Mouse (Mus musculus) adrenal gland, postnatal 25 days (tissue): ENCODE measurements around the gene Atp6v0b. TPM values are rescaled to one million over a fixed set of nuclear protein-coding genes. Genes with fewer than 3 reads are reported as not detected.

ENCODE experiments used
- DNase-seq: peaks from one replicate; pipeline ENCODE4 v3.0.0; 2021; ENCODE audit warnings: mixed read lengths
- total RNA-seq: library from RNA; stranded (reverse); gene quantifications from 2 replicates; pipeline ENCODE4 v1.2.3, GENCODE M21; 2021

Atp6v0b gene
- total RNA-seq, 1 experiment from 2014 or later: 241 TPM

DNA sequence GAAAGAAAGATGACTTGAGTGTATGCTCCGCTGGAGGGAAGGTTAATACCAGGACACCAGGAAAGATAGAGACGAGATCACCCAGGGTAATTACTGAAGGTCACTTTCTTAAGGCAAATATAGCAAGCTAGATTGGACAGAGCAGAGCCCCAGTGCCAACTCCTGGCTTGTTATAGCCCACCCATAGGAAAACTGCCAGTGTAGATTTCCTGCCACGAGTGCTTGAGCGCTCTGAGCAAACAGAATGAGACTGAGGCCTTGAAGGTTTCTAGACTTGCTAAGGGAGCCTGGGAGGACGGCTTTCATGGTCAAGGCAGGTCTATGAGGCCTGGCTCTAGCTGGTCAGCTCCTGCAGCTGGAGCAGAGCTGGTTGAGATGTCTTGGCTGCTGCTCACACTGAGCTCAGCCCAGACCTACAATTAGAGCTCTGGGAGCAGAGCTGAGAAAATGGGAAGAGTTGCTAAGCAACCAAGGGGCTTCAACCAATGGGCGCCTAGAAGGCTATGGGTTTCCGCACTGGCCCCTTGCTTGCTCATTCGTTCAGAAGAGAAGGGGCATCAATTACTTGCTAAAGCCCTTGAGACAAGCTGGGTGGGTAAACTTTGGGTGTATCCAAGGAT is 21.8 kb upstream of the Atp6v0b start:
- DNase-seq: no peak

DNA sequence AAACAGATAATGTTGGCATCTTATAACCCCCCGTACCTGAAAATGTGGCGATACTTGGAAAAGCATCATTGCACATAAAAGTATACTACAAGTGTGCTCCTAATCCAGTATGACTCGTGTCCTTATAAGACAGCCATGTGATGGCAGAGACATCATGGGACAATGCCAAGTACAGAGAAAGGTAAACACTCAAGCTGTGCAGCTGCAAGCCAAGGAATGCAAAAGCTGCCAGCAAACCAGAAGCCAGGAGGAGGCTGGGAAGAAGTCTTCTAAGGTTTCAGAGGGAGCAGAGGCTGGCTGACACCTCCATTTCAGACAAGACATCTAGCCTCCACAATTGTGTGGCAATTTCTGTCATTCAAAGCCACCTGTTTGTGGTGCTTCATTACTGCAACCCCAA is 19.1 kb upstream of the Atp6v0b start:
- DNase-seq: no peak

DNA sequence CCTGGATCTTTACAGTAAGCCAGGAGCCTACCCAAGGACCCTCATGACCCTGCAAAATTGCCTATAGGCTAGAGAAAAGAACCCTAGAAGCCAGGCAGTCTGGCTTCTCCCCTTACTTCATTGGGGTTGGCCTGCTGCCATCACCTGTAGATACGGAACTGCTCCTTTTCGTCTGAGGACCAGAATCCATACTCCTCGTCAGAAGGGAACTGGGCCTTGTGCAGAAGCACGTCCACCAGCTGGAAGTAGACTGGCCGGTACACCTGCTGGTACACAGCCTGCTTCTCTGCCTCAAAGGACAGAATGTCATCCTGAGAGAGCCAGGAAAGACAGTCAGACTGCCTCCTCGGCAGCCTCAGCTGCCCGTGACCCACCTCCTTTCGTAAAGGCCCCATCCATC is 17.6 kb upstream of the Atp6v0b start:
- DNase-seq: no peak

DNA sequence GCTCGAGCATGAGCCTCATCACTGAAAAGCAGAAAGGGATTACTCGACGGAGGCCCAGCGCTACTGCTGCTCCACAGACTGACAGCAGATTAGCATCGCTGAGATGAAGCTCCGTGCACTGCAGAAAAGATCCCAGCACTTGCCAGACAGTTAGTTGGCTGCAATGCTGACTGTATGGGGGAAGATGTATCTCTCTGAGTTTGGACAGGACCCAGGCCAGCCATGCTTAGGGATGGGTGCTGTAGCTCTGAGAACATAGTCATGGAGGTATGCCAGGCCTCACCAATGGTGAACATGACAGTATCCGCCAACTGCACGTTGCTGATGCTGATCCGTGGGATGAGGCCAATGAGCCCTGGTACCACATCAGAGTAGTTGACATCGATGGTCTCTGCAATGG is 17.0 kb upstream of the Atp6v0b start:
- DNase-seq: no peak

DNA sequence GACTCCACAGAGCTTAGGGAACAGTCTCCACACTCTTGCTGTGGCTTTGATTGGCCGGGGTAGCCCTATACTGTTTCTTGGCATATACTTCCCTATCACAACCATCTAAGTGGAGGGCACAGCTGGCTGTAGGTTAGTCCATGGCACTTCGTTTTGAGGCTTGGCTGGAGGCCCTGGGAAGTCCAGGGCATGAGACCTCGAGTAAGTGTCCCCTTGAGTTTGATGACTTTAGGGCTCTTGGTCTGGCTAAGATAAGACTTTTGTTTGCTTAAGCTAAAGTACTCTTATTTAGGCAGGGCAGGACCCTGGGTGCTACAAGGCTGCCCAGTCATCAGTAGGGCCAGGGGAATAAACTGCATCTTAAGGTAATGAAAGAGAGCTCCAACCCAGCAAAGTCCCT is 11.0 kb upstream of the Atp6v0b start:
- no peak for DNase-seq

DNA sequence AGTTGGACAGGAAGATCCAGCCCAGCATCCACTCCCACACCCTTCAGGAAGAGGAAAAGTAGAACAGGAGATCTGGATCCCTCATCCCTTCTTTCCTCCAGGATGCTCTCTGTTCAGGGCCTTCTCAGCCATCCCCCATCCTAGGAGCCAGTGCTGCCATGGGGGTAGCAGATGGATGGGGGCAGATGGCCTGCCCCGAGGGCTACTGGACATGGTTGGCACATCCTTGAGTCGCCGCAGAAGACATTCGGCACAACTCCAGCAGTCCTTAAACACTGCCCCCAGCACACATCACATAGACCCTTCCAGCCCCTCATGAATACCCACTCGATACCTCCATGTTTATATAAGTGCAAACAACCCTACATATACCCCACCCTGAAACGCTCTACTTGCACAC is 8.9 kb upstream of the Atp6v0b start:
- no peak for DNase-seq

DNA sequence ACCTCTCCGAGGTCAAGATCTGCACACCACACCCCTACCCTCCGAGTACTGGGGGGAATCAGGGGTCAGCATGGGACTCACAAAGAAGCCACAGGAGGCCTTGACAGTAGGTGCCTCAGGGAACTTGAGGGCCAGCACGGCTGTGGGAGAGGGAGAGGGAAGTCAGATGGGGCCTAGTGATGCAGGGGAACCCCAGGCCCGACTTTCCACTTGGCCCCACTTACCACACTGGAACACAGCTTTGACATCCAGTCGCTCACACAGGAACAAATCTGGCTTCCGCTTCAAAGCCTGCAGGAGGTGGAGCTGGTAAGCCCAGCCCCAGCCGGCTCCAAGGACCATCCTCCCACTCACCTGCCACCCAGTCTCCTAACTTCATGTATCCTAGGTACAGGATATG is 8.2 kb upstream of the Atp6v0b start:
- no peak for DNase-seq

DNA sequence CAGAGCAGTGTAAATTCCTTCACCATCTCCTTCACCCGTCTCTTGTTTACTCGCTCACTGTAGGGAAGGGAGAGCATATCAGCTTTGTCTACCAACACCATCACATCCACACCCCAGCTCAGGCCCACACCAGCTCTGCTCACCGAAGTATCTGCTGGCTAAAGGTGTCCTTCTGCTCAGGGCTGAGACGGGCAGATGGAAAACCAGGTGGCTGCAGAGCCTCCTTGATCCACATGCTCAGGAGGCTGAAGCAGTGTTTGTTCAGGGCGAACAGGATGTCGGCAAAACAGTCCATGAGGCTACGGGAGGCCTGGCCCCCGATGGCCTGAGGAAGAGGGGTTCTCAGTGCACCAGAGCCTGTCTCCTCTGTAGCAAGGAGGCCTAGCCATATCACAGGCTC is 7.5 kb upstream of the Atp6v0b start:
- DNase-seq: no peak

DNA sequence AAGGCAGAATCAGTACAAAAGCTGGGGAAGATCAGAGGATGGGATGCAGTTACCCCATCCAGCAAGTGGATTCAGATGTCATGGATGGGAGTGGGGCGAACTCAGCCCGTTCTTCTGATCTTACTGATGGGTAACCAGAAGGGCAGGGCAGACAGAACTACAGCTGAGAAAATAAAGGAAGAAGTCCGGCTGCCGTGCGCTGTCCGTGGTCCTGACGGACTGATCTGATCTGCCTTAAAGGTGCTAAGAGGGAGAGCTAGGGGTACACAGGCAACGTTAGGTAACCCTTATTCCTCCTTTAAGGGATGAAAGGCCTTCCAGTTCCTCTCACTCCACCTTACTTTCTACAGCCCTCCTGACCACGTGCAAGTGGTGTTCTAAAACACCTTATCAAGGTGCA is 6.2 kb upstream of the Atp6v0b start:
- peak; percentile 75 for DNase-seq

DNA sequence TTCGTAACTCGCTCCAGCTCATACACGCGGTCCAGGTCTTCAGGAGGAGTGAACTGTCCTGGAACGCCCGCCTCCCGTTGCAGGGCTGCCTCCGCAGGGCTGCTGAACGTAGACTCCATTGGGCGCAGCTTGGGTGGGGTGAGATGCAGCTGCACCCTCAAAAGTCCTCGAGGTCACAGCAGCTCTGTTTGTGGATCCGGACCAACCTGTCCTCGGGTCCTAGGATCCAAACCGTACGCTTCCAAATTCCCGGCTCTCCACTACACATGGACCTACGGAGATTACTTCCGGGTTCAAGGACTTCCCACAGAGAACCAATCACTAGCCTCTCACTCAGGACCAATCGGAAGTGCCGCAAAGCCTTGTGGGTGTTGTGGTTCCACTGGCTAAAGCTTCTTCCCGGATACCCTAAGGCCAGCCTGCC is 4.6 kb upstream of the Atp6v0b start, which contains the start of gene Dph2:
Gene Dph2 (minus strand): TSS at position 295 of the 424 bp plus-strand sequence.
- peak; percentile 71 for DNase-seq

DNA sequence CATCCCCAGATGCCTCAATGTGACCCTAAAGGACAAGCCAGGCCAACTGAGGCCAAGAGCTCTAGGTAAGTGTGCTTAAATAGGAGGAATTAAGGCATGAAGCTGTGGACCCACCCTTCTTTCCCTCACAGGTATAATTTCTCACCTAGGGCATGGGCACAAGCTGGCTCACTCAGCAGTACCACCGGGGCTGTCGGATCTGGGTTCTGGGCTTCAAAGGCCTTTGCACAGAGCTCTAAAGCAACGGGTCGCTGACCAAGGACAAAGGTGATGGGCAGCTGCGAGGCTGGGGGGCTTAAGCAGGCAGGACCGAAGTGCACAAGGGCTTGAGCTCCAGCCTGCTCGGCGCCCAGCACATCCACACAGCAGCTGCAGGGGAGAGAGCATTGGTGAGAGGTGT is 3.6 kb upstream of the Atp6v0b start:
- no peak for DNase-seq

DNA sequence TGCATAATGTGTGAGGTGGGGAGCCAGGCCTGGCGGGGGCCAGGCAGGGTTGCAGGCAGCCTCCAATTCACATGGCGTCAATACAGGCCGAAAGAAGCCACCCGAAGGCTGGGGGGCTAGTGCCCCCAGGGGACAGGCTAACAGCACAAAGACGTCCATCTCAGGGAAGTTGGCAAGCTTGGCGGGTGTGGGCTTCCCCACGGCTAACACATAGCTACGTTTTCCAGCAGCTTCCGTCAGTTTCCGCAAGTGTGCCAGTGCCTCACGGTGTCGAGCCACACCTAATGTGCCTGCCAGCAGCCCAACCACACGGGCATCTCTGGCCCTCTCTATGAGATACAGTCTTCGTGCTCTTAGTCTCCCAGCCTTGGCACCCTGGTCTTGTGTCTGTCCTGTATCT is 2.9 kb upstream of the Atp6v0b start:
- no peak for DNase-seq

DNA sequence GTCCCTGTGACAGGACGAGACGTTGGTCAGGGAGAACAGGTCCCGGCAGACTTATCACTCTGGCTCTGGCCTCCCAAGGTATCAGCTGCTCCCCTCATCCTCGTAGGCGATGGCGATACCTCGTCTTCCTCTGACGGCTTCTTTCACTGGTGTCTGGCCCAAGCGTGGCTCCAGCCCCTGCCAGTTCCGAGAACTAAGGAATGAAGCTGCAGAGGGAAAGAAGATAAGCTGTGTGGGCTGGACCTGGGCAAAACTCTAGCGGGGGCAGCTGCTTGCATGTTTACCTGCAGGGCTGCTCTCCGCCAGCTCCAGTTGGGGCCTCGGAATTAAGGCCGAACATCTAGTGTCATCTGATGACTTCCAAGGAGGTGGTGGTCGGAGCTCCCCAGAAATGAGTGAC is 2.3 kb upstream of the Atp6v0b start:
- DNase-seq: no peak

DNA sequence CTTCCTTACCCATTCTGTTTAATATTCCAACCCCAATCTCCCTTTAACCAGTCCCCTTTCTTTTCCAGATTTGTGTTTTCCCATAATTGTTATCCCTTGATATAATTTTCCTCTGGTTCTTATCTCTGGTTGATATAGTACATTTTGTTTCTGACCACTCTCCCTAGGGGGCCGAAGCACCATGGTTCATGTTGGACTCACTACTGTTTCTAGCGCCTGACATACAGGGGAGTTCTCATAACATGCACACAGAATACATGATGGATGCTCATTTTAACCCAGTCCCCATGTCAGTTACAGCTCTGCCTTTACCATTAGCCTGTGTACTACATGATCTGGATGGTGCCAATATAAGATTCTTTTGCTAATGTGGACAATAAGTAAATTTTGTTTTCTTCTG is 787 bp upstream of the Atp6v0b start:
- DNase-seq: no peak

DNA sequence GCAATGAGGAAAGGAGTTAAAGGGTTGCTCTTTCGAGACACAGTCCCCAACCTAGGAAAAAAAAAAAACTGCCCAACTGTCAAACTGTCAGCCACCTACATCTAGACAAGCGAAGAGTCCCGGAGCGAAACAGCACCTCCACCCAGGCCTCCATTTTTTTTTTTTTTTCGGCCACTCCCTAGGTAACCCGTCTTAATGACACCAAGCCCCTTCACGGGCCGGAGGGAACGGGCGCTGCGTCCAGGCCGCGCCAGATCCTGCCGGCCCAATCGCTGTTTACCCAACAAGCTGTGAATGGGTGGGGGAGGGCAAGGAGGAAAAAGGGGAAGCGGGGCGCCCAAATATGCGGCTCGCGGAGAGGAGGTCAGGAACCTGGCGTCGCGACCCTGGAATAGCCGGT is 489 bp downstream of the Atp6v0b start:
- peak; percentile 32 for DNase-seq

DNA sequence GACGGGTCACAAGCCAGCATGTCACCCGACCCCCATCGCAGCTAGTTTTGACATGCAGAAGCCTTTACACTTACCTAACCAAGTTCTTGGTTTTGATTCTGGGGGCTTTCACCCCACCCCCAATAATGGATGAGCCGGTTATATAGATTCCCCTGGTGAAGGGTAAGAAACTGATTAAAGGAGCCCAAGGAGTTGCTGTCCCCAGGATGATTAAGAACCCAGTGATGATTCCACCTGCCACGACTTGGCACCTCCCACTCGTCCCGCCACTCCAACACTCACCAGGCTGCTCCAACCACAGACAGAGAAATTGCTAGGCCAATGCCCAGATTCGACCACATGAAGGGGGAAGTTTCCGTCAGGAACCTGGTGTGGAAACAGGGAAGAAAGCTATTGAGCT is 1.1 kb downstream of the Atp6v0b start:
- no peak for DNase-seq

DNA sequence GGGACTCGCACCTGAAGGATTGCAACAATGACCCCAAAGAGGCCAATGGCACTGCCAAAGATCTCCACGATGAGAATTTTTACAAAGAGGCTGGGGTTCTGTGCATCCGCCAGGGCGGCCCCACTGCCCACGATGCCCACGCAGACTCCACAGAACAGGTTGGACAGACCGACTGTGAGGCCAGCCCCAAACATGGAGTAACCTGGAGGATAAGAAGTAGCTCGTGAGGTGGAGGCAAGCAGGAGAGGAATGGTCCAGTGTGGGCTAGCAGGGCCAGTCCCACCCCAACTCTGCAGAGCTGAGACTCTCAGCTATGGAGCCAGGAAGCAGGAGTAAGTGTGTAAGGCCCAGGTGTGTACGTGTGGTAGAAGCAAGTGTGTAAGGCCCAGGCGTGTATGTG is 2.0 kb downstream of the Atp6v0b start:
- no peak for DNase-seq

DNA sequence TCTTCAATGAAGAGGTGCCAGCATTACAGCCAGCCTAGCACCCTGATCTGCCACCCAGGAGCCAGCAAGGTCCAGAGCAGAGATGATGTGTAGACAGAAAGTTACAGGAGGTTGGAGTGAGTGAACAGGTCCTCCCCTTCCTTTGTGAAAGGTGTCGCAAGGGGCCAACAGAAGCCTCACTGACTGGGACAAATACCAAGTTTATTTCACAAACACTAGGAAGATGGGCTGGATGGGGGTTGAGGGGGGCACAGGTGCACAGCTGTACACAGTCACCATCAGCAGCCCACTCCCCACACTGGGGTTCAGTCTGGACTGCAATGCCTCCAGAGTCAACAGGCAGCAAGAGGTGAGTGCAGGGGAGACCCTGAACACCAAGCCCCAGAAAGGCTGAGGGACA is 3.0 kb downstream of the Atp6v0b start:
- no peak for DNase-seq

DNA sequence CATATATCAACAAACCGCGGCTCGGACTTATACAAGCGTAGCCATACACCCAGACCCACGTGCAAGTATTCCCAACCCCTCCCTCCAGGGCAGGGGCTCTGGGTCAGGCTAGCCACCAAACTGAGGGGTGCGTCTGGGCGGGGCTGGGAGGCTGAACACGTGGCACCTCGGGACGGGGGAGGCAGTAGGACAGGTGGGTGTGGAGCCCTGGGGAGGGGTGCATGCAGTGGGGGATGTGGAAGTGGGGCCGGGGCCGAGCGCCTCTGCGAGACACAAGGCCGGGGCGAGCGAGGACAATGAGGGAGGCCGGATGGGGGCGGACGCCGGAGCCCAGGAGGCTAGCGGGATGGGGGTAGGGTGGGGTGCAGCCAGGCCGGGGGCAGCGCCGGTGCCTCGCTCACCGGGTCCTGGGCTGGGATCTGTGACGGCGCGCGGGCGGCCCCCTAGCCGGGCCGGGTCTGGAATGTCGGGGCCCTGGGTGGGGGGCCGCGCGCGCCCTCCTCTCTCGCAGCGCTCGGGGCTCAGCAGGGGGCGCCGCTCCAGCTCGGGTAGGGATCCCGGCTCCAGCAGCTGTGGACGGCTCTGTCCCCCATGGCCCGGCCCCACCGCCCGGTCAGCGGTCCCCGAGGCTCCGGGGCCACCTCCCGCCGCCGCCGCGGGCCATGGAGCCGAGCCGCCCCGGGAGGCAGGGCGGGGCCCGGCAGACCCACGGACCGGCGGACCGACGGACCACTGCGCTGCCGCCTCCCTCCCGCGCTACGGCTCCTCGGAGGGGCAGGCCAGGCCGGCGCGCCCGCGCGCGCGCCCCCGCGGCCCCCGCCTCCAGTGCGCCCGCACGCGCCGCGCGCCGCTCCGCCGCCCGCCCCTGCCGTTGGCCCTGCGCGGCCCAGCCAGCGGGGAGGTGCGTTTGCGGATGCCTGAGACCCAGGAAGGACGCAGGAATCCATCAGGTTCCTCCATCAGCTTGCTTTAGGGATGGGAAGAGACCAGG is 4.1 kb downstream of the Atp6v0b start, which contains the start of gene B4galt2:
Gene B4galt2 (minus strand): TSS at position 787 of the 991 bp plus-strand sequence.
- DNase-seq: peak; percentile 70

DNA sequence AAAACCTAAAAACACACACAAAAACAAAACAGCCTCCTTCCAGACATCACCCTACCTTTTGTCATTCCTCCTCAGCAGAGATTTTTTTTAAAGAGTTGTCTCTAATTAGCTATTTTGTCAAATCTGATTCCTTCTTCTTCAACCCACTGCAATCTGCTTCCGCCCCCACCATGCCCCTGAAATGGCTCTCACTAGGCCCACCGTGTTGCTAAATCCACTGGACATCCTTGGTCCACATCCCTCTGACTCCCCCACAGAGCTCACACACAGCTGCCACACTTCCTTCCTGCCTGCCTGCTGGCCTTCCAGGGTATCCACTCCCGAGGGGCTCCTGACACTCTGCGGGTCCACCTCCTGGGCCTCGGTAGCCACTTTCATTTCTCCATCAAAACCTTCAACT is 8.4 kb downstream of the Atp6v0b start:
- DNase-seq: no peak

DNA sequence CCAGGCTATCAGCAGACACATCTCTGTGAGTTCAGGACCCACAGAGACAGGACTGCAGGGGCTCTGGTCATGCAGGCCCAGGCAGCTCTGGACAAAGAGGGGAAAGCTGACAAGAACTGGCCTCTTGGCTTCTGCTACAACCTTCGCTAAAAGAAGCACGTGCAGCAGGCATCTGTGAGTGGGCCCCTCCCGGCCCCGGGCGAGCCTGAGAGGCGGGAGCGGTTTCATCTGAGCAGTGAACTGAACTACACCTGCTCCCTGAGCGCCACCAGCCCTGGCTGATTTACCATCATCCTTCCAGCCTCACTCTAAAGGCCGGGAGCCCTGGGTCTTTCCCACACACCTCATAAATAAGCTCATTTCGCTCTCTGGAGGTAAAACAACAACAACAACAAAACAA is 8.8 kb downstream of the Atp6v0b start:
- no peak for DNase-seq

DNA sequence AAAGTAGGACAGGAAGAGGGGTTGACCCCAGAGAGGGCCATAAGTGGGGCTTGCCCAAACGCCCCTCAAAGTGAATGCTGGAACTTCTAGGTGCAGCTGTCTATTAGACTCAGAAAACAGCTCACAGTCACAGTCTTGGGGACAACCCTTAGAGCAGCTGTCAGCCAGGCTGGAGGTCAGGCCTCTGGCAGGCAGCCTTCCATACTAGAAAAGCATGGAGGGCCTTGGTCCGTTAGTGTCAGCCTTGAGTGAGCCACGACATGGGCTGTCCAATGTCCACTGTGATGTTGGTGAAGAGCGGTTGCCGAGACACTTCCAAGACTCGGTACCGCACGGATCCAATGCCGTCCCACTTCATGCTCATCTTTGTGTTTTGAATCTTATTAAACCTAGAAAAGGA is 13.5 kb downstream of the Atp6v0b start:
- DNase-seq: no peak

DNA sequence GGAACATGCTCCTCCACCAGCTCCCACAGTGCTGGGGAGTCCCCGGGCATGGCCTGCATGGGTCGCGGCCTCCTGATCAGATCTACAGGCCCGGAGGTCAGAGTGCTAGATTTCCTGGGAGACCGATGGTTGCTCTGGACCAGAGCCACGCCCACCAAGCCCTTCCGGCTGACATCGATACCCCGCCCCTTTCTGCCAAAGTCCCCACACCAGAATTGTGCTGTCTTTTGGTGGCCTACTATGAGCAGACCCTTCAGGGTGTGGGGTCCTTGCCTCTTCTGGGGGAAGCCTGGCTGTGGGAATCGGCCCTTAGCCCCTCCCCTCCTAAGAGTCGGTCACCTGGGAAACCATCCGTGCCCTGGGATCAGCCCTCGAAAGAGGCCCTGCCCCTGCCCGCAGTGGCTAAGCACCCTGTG is 14.7 kb downstream of the Atp6v0b start, which contains the start of gene Ccdc24:
Gene Ccdc24 (minus strand): TSS at position 87 of the 416 bp plus-strand sequence.
- DNase-seq: peak; percentile 18

DNA sequence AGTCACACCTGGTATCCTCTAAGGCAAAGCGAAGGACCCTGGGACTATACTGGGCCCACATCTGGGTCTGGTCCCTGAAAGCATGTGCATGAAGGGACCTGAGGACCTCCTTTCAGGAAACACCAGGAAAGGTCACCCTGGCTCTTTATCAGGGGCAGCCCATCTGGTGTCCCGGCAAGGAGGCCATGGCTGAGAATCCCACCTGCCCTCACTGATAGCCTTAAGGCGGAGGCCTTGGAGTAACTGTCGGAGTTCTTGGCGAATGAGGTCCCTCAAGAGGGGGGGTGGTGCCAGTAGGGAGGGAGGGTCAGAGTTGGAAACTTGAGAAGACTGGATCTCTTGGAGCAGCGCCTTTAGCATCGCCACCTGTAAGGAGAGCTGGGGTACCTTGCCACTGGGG is 15.3 kb downstream of the Atp6v0b start:
- DNase-seq: no peak
